Mouse (Mus musculus): ENCODE results near the gene Ermard. TPM values are rescaled to one million over a fixed set of nuclear protein-coding genes. Genes with fewer than 3 reads are reported as not detected.
"Not testable (repeated sequence)": the region's sequence is repeated elsewhere in the genome, so short reads cannot be mapped to it uniquely, and the experiment has no call there.

Gene Ermard
- polyA plus RNA-seq (2015; fragmentation: Nextera tagmentation; extraction: Ambion mirVana) = 69.4 and 74.0 TPM in 2 replicates

GRCm38 (mm10) chr17:15041175-15041729 is at the start of gene Ermard, which contains the start of the genes Tcte3 and Gm3448:
Ermard (plus strand) TSS chr17:15041208.
Tcte3 (minus strand) TSS chr17:15041488.
Gm3448 (minus strand) TSS chr17:15041537.
- not testable (repeated sequence) for H3K9me3 ChIP-seq; H3K4me1 ChIP-seq; H3K9ac ChIP-seq; H3K4me2 ChIP-seq; H3K4me3 ChIP-seq (replicated peaks); H3K27me3 ChIP-seq (replicated peaks); H3K27ac ChIP-seq; H3K36me3 ChIP-seq
- ATAC-seq (ENCODE audit: insufficient read depth, low FRiP score, low read depth) = peak; percentile 98
- WGBS = no CpG with 5 or more reads among the region's 56 CpGs

DNA sequence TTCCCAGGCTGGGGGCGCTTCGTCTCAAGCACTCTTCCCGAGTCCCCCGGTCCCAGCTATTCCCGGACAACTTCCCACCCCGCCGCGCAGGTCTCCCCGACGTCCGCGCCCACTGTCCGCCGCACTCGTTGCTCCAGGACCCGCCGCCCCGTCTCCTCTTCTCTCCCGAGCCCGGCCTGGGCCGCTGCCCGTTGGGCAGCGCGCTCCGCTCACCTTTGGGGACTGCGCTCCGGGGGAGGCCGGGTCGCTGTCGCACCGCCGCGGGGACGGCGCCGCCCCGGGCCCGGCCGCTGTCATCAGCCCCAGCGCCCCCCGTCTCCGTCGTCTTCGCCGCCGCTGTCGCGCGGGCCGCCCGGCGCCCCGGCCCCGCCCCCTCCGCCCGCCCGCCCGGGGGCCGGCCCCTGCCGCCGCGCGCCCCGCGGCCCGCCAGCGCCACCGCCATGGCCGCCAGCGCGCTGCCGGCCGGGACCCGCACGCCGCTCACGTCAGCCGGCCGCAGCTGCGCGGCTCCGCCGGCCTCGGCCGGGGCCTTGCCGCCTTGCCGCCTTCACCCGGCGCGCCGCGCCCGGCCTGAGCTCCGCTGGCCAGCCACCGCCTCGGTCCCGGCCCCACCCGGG is 48.4 kb upstream of the Ermard start:
- WGBS = no CpG with 5 or more reads among the region's 98 CpGs
- not testable (repeated sequence) for H3K4me2 ChIP-seq; H3K9me3 ChIP-seq; H3K9ac ChIP-seq; H3K36me3 ChIP-seq; H3K4me3 ChIP-seq (replicated peaks); H3K27ac ChIP-seq; H3K27me3 ChIP-seq (replicated peaks); H3K4me1 ChIP-seq
- ATAC-seq (ENCODE audit: insufficient read depth, low FRiP score, low read depth) = peak; percentile 71

GRCm38 (mm10) chr17:14993139-14993832 is 47.7 kb upstream of the Ermard start:
- H3K36me3 ChIP-seq; H3K9me3 ChIP-seq; H3K27ac ChIP-seq; H3K9ac ChIP-seq; H3K4me1 ChIP-seq; H3K4me2 ChIP-seq; H3K4me3 ChIP-seq (replicated peaks); H3K27me3 ChIP-seq (replicated peaks): not testable (repeated sequence)
- peak; percentile 69 for ATAC-seq (ENCODE audit: insufficient read depth, low FRiP score, low read depth)
- WGBS = no CpG with 5 or more reads among the region's 47 CpGs

DNA sequence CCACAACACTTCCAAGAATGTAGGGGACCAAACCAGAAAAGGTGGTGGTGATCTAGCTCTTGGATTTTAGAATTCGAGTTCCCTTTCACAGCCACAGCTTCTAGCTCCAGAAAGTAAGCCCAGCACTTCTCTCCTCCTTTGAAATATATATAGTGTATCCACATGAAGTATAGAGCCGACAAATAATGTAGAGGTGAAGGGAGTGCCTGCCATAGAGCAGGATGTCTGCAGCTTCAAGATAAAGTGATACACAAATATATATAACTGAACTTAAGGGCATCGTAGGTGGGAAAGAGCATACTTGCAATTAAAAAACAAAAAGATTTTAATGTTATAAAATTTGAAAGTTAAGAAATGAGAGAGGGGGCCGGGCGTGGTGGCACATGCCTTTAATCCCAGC is 46.9 kb upstream of the Ermard start:
- not testable (repeated sequence) for H3K4me1 ChIP-seq; H3K4me3 ChIP-seq (replicated peaks); H3K36me3 ChIP-seq; H3K27me3 ChIP-seq (replicated peaks); H3K27ac ChIP-seq; H3K4me2 ChIP-seq; H3K9me3 ChIP-seq; ATAC-seq (ENCODE audit: insufficient read depth, low FRiP score, low read depth); H3K9ac ChIP-seq
- no CpG with 5 or more reads among the region's 5 CpGs for WGBS

GRCm38 (mm10) chr17:15000047-15000446 is 41.0 kb upstream of the Ermard start:
- not testable (repeated sequence) for H3K4me2 ChIP-seq; H3K4me3 ChIP-seq (replicated peaks); H3K9ac ChIP-seq; H3K36me3 ChIP-seq; H3K27ac ChIP-seq; H3K27me3 ChIP-seq (replicated peaks); H3K4me1 ChIP-seq; H3K9me3 ChIP-seq
- ATAC-seq (ENCODE audit: insufficient read depth, low FRiP score, low read depth) = peak; percentile 44; the same call in 1 of the 2 replicates
- WGBS = no CpG with 5 or more reads among the region's 4 CpGs

DNA sequence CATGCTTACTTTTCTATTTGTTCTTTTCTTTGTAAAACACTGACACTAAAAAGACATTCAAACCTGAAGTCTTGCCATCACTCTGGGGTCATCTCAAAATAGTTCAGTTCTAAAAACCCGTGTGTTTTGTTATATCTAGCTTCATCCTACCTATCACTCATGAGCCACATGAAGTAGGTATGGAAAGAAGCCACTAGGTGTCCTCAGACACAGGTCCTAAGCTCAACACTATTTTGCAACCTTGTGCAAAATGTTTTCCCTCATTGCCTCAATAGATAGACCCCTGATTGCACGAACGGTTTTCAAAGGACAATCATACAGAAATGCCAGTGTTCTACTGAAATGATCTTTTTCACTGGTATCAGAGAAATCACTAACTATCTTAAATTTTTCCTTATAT is 31.9 kb upstream of the Ermard start:
- not testable (repeated sequence) for H3K27ac ChIP-seq; H3K9ac ChIP-seq; H3K27me3 ChIP-seq (replicated peaks); H3K4me2 ChIP-seq; H3K9me3 ChIP-seq; ATAC-seq (ENCODE audit: insufficient read depth, low FRiP score, low read depth); H3K4me3 ChIP-seq (replicated peaks); H3K36me3 ChIP-seq; H3K4me1 ChIP-seq
- no CpG with 5 or more reads among the region's 3 CpGs for WGBS

DNA sequence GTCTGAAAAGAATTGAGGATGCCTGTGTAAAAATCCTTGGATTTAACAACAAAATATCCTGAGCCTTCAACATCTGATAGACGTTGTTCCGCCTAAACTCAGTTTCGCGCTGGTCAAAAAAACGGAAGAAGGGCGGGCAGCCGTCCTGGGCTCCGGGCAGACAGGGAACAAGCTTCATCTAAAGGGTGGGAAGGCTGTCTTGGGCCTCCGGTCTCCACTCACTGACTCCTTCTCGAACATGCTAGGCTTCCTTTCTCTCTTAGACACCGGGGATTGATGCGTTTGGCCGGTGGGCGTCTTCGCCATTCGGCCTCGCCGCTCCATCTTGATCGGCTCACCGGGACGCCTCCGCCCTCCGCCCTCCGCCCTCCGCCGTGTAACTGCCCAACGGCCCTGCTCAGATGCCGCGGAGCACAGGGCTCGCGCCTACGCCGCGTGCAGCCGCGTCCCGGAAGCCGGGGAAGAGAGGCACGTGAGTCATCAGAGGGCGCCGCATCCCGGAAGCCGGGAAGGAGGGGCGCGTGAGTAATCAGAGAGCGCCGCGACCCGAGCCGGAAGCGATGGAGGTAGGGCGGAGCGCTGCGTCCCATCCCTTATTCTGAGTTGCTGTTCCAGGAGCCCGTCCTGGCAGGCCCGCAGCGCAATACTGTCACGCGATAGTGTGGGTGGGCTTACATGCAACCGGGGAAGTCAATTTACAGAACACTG is 31.1 kb upstream of the Ermard start, which contains the start of gene Gm3435:
Gene Gm3435 (plus strand): TSS at position 471 of the 708 bp plus-strand sequence.
- not testable (repeated sequence) for H3K9ac ChIP-seq; H3K4me1 ChIP-seq; H3K9me3 ChIP-seq; H3K27ac ChIP-seq; H3K4me2 ChIP-seq; H3K4me3 ChIP-seq (replicated peaks); H3K36me3 ChIP-seq; H3K27me3 ChIP-seq (replicated peaks)
- ATAC-seq (ENCODE audit: insufficient read depth, low FRiP score, low read depth) = peak; percentile 98
- no CpG with 5 or more reads among the region's 60 CpGs for WGBS

DNA sequence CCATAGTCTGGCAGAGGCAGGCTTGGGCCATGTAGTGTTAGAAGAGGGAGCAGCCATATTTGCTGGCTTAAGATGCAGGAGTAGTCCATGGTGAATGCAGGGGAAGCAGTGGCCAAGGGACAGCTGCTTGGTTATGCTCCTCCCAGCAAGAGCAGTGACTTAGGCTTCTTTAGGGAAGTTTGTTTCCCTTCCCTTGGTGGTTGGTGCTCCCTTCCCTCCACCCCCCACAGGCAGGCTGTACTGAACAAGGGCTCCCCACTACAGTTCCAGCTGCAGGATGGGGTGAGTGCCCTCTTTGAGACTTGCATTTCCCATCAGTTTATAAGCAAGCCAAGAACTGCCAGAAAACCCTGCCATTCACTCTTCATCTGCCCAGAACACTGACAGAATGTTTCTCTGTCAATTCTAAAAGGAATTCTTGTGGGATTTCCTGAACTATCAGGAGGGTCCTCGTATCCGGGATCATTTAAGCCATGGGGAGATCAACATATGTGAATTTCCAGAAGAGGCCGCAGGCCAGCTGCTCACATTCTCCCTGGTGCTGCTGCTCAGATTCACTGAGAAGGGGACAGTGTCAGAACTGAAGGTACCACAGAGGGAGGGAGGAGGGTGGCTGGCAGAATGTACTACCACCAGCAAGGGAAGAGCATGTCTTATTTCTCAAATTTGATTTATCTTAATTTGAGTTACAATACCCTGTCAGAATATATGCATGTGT is 19.3 kb upstream of the Ermard start:
- not testable (repeated sequence) for H3K4me3 ChIP-seq (replicated peaks); H3K36me3 ChIP-seq; H3K27me3 ChIP-seq (replicated peaks); H3K4me1 ChIP-seq; H3K9ac ChIP-seq; H3K4me2 ChIP-seq; H3K9me3 ChIP-seq; ATAC-seq (ENCODE audit: insufficient read depth, low FRiP score, low read depth)
- H3K27ac ChIP-seq = 0 out of 2 replicates have a peak overlapping the region, but pooled peaks have one; percentile 35
- 79% methylated on average over 3 of the region's 3 CpGs for WGBS

- H3K36me3 ChIP-seq; H3K4me2 ChIP-seq; H3K27me3 ChIP-seq (replicated peaks); H3K9ac ChIP-seq; H3K4me1 ChIP-seq; H3K4me3 ChIP-seq (replicated peaks); H3K9me3 ChIP-seq; H3K27ac ChIP-seq: not testable (repeated sequence)
- ATAC-seq (ENCODE audit: insufficient read depth, low FRiP score, low read depth) = peak; percentile 77
- no CpG with 5 or more reads among the region's 97 CpGs for WGBS
Observed at GRCm38 (mm10) chr17:15023878-15024492, 17.0 kb upstream of the Ermard start.

DNA sequence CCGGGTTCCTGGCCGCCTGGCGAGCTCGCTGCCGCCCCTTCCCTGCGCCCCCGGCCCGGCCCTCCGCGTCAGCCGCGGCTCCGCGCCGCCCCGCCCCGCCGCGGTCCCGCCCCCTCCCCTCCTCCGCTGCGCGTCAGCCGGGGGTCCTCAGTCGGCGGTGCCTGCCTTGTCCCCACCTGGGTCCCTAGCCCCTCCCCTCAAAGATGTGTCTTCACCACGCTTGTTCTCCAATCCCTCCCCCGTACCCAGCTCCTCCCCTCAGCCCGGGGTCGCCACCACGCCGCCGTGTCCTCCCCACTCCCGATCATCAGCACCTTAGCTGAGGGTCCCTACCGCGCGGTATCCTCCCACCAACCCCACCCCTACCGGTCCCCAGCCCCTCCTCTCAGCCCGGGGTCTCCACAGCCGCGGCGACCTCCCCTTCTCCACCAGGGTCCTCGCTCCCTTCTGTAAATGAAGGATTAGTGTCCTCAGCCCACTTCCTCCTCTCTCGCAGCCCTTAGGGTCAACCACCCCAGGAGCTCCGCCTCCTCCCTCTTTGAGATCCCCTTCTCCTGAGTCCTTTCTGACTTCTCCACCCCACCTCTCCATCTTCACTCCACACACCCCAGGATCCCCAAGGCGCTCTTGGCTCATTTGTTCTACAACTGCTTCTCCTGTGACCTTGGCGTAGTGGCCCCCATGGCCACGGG is 16.4 kb upstream of the Ermard start:
- not testable (repeated sequence) for H3K4me2 ChIP-seq, H3K9me3 ChIP-seq

GRCm38 (mm10) chr17:15025513-15025912 is 15.5 kb upstream of the Ermard start:
- not testable (repeated sequence) for H3K4me1 ChIP-seq; H3K9ac ChIP-seq; H3K36me3 ChIP-seq; H3K27me3 ChIP-seq (replicated peaks); ATAC-seq (ENCODE audit: insufficient read depth, low FRiP score, low read depth); H3K4me3 ChIP-seq (replicated peaks); H3K27ac ChIP-seq; H3K4me2 ChIP-seq; H3K9me3 ChIP-seq
- no CpG with 5 or more reads among the region's 6 CpGs for WGBS

More for the DNA sequence above, 16.4 kb upstream of the Ermard start:
- not testable (repeated sequence) for H3K36me3 ChIP-seq; H3K9ac ChIP-seq; H3K27me3 ChIP-seq (replicated peaks); H3K4me1 ChIP-seq; H3K27ac ChIP-seq; H3K4me3 ChIP-seq (replicated peaks)
- ATAC-seq (ENCODE audit: insufficient read depth, low FRiP score, low read depth) = peak; percentile 77
- no CpG with 5 or more reads among the region's 48 CpGs for WGBS

Measured in stomach, embryonic 15.5 days (tissue).